Mouse (Mus musculus) kidney, adult 8-10 months (tissue): Measurements from ENCODE around the gene Cenpv.
A peak's percentile ranks its signal among the peaks of the same experiment; 100 is the strongest.
"Not testable (repeated sequence)": the region's sequence is repeated elsewhere in the genome, so short reads cannot be mapped to it uniquely, and the experiment has no call there.

Experiments used
- DNase-seq, 2 experiments: peaks; one replicate each; pipeline ENCODE4 v3.0.0; 2022

Cenpv gene

DNA sequence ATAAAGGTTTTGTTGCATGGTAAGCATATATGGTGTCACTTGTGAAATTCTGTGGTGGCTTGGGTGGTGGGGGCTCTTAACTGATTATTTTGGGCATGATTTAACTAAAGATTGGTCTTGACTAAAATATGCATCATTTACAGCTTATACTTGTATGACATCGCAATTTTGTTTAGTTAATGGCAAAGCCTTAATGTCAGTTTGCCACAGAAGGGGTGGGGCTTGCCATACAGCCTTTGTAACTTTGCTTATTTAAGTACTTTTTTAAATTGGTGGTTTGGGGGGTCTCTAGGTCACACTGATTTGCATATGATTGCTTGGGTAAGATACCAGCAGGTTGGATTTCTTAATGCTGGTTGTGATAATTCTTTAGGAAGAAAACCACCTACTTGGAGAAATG, 14.1 kb upstream of the Cenpv start:
- DNase-seq = no peak

DNA sequence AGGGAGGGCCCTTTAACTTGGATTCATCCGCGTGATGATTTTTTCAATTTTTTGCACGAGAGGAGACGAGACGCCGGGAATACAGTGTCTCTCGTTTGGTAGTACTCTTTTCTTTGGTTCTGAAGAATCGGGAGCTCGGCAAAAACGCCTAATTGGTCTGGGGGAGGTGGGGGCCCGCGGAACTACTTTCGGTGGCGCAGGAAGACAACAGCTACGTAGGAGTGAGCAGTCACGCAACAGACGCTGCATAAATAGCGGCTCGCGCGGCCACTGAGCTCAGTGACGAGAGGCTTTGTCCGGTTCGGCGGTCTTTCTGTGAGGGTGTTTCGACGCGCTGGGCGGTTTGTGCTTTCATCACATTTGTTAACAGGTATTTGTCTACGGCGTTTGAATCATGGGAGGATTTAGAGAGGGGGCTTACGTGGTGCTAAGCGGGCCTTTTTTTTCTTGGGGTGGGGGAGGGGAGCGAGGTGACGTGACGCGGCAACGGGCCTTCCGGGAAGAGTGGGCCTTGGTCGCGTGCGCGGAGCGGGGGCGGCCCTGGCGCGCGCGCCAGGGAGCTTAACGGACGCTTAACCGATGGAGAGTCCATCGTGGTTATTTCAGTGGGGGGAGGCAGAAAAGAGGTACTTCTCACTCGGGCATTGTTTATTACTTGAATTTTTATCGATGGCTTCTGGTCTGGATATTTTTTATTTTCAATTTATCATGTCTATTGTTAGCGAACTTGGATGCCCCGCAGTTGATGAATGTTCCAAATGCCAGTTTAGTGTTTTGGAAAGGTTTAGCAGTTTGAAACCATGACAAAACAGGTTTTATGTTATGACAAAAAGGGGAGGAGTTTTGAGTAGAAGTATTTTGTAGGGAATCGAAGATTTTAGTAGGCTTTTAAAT, 12.4 kb upstream of the Cenpv start:
- DNase-seq = peak; percentile 82 to 87

DNA sequence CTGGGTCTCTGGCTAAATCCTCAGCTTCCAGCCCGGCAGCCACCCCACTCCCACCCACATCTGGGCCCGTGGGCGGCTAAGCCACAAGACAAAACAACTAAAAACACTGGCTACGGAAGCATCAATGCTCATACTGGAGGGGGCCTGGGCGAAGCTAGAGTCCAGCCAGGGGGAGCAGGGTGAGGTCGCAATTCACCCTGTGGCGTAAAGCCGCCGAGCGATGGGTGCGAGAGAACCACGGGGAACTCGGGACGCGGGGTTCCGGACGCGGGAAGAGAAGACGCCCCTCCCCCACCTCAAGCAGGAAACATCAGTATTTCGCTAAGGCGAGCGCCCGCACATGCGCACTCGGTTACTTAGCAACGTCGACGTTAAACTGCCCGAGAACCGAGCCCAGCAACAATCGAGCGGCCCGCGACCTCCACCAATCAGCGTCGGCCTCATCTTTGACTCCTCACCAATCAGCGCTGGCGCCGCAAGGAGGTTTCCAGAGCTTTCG, 11.7 kb upstream of the Cenpv start, which contains the start of gene Ubb:
Gene Ubb (plus strand): TSS at position 445 of the 499 bp plus-strand sequence.
- peak; percentile 99 for DNase-seq

DNA sequence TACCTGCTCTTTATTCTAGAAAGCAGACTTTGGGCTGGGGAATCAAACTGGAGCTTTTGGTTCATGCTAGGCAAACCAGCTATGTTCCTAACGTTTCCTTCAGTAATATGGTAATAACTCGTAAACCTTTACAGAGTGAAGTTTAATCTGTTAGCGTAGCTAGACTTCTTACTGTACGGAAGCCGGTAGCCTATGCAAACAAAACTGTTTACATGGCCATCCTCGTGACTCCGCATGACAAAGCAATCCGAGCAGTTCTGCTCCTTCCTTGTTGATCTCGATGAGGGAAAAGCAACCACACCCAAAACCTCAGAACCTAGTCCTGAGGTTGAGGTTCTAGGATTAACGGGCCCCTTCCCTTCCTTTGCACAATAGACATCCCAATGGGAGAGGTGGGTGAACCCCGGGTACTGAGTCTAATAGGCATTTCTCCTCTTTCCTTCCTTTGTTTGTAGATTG, 11.2 kb upstream of the Cenpv start:
- DNase-seq = peak; percentile 55 to 61

DNA sequence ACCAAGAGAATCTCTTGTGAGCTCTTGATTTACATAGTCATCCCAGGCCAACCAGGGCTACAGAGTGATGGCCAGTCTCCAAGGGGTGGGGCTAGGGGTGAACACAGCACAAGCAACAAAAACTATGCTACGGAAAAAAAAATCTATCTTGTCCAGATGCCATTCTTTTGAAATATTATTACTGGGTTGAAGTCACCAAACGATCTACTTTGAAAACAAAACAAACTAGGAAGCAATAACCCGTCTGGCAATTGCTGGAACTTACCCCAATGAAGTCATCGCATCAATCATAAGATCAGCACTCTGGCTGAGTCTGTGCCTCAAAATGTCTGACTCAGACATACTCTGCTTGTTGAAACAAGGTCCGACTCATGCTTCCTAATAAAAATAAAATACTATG, 10.7 kb upstream of the Cenpv start:
- peak; percentile 79 to 82 for DNase-seq

DNA sequence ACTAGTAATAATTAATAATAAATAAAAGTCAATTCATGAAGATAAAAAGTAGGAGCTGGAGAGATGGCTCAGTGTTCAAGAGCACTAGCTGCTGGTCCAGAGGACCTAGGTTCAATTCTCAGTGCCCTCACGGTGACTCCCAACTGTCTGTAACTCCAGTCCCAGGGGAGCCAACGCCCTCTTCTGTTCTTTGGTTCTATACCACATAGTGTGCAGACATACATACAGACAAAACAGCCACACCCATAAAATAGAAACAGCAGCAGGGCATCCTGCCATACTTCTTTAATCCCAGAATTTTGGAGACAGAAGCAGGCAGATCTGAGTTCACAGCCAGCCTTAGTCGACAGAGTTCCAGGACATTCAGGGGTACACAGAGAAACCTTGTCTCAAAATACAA, 4.9 kb upstream of the Cenpv start:
- no peak for DNase-seq

DNA sequence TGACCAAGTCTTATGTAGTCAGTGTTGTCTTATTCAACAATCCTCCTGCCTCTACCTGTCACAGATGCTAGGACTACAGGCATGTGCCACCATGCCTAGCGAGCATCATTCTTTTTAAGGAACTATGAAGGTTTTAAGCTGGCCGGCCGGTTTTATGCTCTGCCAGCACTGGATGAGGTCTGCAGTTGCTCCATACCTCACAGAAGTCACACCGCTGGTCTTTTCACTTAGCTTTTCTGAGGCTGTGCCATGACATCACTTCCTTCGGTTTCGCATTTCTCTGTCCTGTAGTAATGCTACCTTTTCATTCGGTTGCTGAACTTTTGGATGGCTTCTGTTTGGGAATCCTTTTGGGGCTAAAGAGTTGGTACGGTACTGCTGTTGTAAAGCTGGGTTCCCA, 2.5 kb upstream of the Cenpv start:
- no peak for DNase-seq

DNA sequence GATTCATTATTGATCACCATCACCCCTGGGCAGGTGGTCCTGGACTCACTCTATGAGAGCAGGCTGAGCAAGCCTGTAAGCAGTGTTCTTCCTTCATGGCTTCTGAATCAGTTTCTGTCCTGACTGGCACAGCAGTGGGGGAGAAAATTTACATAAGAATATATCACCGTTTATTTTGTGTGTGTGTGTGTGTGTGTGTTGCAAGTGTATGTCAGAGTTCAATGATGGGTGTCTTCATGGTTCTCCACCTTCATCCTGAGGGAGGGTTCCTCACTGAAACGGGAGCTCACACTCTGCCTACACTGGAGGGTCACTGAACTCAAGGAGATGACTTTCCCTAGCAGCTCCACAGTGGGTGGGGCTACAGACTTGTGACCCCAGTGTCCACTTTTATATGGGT, 1.9 kb upstream of the Cenpv start:
- DNase-seq = no peak

DNA sequence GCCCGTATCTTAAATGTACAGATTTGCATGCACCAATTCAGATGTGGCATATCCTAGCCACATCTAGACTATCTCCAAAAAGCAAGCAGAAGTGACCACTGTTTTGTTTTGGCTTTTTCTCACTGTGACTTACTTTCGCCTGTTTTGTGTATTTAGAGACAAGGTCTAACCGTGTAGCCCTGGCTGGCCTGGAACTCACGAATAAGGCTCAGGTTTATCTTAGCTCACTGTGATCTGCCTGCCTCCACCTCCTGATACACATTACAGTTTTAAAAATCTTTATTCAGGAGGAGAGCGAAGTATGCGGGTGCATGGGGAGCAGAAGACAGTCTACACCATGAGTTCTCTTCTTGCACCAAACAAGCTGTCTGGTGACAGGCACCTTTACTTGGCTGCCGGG, 1.1 kb upstream of the Cenpv start:
- DNase-seq = no peak

DNA sequence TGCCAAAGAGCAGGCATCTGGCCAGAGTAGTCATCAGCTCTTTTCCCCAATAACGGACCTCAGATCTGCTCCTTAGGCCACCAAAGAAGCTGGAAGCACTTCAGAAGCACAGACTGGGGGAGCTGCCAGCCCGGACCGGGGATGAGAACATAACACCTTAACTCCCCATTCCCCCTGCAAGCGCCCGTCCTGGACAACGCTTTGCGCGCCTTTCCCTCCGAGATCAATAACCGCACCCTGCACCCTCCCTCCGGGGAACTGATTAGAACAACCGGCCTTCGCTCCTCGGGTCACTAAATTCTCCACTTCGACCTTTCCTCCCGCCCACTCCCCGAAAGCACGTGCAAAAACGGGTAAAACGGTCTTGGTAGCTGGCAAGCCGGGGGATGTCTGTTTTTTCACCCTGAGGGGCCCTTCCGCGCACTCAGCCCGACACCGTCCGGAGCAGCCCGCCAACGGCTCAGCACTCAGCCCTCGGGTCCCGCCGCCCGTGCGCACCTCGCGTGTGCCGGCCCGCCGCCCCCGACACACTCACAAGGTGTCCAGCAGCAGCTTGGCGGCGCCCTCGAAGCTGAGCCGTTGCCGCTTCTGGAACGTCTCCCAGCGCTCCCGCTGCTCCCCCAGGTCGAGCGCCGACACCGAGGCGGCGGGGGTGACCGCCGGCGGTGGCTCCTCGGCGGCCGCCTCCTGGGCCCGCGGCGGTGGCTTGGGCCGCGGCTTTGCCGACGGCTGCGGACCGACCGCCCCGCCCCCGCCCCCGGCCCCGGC, 556 bp downstream of the Cenpv start:
- DNase-seq = peak in 1 of 2 experiments; percentile 48

DNA sequence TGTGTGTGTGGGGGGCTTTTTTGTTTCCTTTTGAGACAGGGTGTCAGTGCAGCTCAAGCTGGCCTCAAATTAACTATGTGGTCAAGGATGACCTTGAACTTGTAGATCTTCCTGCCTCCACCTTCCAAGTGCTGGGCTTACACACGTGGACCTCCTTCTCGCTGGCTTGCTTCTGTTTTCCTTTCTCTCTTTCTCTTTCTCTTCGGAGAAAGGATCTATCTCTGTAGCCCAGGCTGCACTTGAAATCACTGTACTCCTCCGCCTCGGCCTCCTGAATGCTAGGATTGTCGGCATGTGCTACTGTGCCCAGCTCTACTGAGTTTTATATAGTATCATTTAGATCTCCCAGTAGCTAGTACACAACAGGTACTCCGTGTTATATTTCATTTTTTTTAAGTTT, 1.5 kb downstream of the Cenpv start:
- no peak for DNase-seq

DNA sequence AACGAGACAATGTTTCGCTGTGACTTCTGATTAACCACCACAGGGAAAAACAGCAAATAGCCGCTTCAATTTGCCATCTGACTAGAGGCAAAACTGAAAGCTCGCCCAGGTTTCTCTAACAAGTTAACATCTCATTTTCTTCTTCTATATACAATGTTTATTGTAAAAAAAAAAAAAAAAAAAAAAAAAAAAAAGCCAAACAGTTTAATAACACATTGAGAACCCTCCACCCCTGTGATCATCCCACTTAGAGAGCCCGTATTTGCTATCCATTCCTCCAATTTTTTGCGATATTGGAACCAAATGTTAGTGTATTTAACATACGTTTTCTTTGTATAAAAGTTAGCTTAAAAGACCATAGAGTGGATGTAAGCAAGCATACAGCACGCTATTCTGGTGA, 2.0 kb downstream of the Cenpv start:
- DNase-seq = no peak

DNA sequence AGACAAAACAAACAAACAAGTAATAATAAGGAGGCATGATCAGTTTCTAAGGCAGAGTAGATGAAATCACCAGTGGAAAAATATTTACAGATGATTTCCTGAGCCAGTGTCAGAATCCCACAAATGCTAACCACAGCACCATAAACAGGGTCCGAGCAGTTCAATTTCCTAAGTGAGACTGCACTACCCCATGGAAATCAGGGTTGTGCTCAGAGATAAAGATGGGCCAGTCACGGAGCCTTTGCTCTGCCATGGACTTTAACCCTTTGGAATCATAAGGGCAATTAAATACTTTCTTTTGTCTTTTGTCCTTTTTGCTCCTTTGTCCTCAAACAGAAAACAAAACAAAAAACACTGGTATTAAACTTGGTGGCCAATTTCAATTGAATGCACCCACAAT, 16.8 kb downstream of the Cenpv start:
- no peak for DNase-seq

DNA sequence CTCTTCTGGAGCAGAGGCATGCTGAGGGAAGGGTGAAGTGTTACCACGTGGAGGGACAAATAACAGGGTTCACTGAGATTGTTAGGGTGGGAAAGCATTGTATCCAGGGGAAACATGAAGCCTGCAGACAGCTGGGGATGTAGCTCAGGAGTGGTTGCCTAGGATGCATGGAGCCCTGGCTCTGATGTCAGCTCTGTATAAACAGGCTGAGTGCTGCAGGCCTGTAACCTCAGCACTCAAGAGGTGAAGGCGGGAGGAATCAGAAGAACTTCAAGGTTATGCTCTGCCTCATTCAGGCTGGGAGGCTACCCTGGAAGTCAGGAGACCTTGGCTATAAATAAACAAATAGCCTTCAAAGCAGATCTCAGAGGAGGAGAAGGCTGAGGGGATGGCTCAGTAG, 20.1 kb downstream of the Cenpv start:
- no peak for DNase-seq

DNA sequence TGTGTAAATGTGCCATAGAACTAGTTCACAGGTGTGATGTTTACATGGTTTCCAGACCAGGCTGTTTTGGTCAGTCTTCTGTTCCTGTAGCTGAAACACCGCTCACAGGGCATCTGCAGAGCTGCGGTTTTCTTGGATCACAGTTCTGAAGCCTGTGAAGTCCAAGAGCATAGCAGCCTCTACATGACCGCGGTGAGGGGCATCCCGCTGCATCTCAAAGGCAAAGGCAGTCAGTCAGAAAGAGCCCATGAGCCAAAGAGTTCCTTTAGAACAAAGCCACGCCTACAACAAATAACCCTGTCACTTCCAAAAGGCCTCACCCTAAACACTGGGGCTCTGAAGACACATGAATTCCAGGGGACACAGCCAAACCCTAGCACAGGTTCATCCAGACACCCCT, 25.8 kb downstream of the Cenpv start:
- no peak for DNase-seq

DNA sequence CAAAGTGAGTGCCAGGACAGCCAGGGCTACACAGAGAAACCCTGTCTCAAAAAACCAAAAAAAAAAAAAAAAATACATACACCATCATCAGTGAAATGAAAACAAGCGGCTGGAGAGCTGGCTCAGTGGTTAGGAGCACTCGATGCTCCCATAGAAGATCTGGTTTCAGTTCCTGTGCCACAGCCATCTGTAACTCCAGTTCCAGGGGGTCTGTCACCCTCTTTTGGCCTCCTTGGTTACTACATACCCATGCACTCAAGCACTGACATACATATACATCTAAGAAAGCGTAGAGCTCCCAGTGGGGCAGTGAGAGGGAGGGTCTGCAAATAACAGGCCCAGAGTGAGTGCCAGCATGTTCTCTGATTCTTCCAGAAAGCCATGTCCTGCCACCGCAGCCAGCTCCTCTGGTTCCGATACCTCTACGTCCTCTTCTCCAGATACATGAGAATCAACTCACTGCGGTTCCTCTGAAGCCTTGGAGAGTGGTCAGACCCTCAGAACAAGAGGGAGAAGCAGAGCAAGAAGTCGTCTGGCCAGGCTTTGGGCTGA, 26.5 kb downstream of the Cenpv start:
- DNase-seq = no peak

DNA sequence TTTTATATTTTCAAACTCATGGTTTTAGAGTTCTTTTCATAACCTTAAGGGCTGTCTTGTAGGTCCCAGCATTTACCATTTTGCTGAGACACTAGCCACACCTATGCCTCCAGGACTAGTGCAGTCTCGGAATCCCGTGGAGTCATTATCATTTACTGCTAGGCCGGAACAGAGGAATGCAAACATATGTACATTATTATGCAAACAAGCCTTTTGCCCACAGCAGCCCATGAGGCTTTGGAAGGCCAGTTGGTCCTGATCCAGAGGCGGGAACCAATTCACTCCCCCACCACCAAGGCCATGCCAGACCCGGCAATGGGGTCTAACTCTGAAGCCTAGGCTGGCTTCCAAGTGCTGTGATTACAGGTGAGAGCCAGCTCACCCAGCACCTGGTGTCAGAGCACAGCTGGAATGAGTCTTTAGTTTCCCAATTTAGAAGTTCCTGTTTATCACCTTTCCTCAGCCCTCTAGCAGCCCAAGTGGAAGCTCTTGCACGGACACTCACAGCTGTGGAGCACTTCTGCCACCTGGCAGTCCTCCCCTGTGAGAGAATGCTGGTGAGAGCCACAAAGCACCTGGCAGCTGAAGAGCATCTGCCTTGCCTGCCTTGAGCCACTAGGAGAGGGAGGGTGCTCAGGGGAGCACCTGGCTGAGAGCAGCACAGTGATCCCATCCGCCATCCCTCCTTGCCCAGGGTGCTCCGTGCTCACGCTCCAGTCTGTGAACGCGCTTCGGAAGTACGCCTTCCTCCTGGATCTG, 27.4 kb downstream of the Cenpv start:
- no peak for DNase-seq

DNA sequence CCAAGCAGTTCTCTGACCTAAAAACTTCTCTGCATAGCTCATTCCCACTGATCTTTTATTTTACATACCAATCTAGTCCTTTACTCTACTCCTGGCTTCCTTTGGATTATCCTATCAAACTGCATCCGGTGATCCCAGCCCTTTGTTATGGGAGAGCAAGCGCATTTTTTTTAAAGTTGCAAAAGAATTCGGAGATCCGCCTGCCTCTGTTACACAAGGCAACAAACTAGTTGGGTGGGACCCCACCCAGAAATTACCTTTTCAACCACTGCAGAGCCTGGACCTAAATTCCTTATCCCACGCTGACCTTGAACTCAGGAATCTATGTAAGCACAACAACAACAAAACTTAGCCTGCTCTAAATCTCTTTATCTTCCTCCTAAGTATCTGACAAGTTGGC, 28.1 kb downstream of the Cenpv start:
- DNase-seq = no peak

DNA sequence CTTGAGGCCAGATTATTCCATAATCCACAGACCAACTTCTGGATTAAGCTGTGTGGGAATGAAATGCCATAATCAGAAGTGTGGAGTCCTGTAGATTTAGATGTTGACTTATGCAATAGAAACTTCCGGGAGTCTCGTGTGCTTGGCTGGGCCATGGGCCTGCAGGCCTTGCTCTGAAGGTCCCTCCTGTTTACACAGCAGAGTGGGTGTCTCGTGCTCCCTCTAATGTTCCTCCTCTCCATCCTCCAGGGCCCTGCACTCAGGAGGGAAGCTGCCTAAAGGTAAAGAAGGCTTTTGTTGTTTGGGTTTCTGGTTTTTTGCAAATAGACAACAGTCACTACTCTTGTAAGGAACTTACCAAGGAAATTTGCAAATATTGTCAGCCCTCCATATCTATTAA, 29.5 kb downstream of the Cenpv start:
- DNase-seq = no peak

DNA sequence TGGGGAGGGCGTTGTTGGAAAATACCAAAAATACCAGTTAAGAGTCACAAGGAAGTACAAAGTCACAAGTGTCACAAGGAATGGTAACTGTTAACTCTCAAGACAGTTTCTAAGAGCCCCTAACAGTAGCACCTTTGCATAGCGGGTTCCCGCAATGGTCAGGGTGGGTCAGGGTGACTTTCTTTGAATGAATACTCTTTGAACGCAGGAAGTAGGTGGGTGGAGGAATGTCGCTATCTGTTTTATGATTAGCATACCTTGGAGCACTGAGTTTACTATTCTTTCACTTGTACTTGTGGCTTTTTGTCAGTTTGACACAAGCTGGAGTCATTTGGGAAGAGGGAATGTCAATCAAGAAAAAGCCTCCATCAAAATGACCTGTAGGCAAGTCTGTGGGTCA, 30.2 kb downstream of the Cenpv start:
- DNase-seq = not testable (repeated sequence)

DNA sequence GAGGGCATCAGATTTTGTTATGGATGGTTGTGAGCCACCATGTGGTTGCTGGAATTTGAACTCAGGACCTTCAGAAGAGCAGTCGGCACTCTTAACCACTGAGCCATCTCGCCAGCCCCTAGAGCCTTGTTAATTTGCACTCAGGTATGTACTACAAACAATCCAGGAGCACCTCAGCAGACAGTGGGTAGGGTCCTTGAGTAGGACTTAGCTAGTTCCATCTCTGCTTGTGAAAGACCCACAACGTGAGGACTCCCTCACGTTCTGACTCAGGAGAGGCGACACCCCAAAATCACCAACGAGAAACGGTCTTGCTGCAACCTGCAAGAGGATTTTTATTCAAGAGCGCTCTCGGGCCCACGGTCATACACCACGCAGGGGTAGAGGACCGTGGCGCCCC, 30.7 kb downstream of the Cenpv start:
- DNase-seq = not testable (repeated sequence)

DNA sequence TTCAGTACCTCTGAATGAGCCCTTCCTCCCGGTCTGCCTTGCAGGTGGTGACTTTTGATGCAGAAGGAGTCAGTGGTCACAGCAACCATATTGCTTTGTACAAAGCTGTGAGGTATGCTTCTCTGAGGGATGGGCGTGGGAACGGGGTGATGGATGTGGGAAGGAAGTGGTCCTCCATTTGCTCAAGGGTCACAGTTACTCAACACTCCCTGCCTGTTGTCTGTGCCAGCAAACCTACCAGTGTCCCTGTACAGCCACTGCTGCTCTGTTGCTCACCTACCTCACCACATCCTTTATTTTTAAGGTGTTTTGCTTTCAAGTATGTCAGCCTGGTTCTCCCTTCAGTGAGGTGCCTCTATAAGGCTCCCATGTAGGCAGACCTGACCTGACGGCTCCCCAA, 31.4 kb downstream of the Cenpv start:
- DNase-seq = no peak

DNA sequence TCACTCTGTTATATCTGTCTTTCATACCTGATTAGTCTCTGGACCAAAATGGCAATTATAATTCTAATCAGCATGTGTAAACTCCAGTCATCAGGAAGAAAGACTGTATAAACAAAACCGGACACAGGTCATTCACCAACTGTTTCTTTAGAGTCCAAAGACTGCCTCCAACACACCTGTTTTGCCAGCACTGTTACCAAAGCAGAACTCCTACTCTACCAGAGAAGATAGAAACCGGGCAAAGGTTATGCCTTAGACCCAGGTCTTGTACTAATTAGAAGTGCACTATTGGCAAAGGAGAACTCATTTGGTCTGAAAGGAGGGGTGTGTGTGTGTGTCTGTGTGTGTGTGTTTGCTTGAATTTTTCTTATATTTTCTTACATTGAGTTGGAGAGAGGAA, 38.5 kb downstream of the Cenpv start:
- peak; percentile 23 to 51 for DNase-seq
